Mouse (Mus musculus) adrenal gland, adult 10 weeks (tissue): ENCODE data around the gene Mllt6. TPM values are rescaled to one million over a fixed set of nuclear protein-coding genes. Genes with fewer than 3 reads are reported as not detected.

ENCODE experiments used
- polyA plus RNA-seq: library from polyadenylated mRNA; stranded (reverse); fragments of 350-450 nt; fragmentation: Illumina TruSeq; extraction: RNeasy Lipid Tissue Mini Kit (QIAGEN cat#74804); gene quantifications from one replicate; pipeline ENCODE4 v1.2.3, GENCODE M21; 2014; ENCODE audit warnings: low read depth, low replicate concordance

Mllt6 gene
- polyA plus RNA-seq, result 7.2 TPM

DNA sequence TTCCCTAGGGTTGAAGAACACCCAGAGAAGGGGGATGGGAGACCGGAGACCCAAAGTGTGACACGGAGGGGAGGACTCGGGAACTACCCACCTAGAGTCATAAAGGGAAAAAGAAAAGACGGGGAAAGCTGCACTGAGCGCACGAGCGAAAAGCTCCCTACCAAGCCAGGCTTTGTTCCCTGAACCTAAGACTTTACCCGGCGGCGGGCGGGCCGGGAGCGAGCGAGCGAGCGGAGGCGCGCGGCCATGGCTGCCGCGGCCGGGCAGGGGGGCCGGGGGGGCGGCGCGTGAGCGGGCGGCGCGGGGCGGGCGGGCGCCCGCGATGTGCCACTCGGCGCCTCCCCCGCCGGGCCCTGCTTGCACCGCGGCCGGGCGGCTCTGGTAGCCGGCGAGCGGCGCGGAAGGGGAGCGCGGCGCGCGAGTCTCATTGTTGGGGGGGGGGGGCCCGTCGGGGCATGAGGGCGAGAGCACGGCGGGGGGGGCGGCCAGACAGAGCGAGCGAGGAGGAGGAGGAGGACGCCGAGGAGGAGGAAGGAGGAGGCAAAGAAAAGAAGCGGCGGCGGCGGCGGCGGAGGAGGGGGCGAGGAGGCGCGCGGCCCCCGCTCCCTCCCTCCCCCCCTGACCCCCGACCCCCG lies at the start of gene Mllt6:
TSS of gene Mllt6 (plus strand) at position 522 of the 635 bp plus-strand sequence.

DNA sequence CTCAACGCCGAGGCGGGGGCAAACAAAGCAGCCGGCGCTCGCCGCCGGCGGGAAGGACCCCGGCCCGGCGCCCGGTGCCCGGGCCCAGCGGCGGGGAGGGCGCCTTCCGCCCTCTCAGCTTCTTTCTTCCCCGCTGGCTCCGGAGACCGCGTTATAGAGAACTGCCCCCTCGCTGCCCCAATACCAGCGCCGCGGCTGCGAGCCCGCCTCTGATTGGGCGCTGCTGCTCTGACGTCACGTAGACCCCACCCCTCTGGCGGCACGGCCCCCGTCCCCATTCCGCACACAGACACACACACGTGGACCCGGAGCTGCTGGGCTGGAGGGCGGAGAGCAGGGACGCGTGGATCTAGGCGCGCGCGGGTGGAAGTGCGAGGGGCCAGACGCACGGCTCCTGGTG lies 33.6 kb upstream of the Mllt6 start, which contains the start of gene Epop:
TSS of gene Epop (minus strand) at position 127 of the 400 bp plus-strand sequence.

DNA sequence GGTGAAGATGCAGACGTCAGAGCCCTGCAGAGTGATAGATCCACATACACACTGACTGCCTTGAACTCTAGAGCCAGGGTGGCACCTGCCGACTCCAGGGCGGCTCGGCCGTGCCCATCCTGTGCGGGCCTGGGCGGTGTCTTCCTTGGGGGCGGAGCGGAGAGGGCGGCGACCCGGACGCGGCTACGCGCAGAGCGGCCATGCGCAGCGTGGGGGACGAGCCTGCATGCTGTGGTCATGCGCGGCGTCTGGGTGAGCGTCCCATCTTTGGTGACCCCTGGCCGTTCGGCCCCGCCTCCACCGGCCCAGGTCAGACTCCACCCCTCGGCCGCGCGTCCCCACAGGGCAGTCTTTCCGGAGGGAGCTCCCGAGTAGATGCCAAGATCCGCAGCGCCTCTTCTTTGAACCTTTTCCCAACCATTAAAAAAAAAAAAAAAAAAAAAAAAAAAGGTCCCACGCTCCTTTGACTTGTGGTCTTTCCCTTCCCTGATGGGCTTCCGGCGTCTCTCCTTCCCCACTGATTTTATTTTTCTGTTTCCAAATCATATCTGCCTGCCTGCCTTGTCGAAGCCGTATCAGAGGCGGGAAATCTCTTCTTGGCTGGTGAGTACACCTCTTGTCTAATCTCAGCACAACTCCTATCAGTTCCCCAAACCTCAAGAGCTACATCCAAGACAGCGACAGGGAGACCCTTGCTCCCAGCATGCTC lies 22.6 kb downstream of the Mllt6 start, which contains the start of gene Cisd3:
TSS of gene Cisd3 (plus strand) at position 214 of the 709 bp plus-strand sequence.

DNA sequence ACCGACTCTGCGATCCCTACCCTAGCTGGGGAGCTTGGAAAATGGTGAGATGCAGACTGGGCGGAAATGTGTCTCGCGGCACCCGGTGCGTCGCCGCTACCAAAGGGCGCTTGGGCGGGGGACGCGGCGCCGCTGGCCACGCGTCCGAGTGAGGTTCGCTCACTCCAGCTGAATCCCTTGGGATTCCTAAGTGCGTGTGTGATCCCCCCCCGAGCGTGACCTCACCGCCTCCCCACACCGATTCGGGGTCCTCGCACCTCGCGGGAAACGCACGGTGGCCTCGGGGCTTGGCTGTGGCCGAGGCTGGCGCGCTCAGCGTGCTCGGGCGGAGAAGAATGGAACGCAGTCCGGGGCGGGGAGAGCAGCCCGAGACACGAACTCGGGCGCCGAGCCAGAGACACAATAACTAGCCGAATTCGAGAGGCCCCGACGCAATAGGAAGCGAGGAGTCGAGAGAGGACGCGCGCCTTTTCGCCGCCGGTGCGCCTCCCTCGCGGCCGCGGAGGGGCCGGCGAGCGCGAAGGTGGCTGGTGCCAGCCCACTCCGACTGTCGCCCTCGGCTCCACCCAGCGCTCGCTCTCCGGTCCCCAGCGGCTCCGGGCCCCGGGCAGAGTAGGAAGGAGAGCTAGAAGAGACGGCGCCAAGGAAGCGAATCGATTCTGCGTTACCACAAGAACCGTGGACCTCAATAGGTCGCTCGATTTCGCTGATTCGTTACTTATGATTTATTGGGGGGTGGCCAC lies 37.0 kb downstream of the Mllt6 start, which contains the start of gene Pcgf2:
TSS of gene Pcgf2 (minus strand) at position 495 of the 743 bp plus-strand sequence.

DNA sequence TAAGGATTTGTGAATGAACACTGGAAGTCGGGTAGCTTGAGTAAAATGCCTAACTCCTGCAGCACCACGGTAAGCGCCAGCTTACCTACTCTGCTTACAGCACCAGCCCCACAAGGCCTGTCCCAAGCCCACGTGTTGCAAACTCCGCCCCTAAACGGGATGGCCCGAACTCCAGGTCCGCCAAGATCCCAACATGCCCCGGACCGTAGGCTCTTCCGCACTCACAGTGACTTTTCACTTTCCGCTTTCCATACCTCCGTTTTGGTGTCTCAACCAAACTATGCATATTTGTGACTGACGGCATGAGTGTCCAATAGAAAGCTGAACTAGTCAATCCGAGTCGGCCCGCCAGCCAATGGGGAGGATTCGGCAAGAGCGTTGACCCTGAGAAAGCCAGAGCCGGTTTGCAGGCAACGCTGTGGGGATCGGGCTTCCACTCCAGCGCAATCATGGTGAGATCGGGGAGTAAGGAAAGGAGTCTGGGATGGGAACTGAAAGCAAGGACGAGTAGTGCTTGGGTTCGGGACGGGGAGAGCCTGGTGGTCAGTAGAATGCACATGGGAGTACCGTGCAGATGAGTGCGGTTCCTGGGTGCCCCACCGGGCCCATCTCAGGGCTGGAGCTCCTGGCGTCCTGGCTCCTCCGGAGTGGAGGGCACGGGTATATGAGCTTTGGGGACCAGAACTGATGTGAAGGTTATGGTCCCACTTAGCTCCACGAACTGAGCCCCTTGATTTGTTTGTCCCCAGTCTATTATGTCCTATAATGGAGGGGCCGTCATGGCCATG lies 40.0 kb downstream of the Mllt6 start, which contains the start of gene Psmb3:
TSS of gene Psmb3 (plus strand) at position 361 of the 788 bp plus-strand sequence.

Other genes with a start within 250 kb of the Mllt6 start
- 10.8 TPM for gene Arhgap23, start 247.9 kb upstream of the Mllt6 start, polyA plus RNA-seq
- not detected for gene 4933428G20Rik, start 163.1 kb upstream of the Mllt6 start, polyA plus RNA-seq
- gene Srcin1, start 87.2 kb upstream of the Mllt6 start, polyA plus RNA-seq, result 3.6 TPM
- 0.23 TPM for gene Epop, start 33.7 kb upstream of the Mllt6 start, polyA plus RNA-seq
- 11.4 TPM for gene Cisd3, start 22.4 kb downstream of the Mllt6 start, polyA plus RNA-seq
- gene Pcgf2, start 37.1 kb downstream of the Mllt6 start, polyA plus RNA-seq, result 3.8 TPM
- 12.1 TPM for gene Psmb3, start 40.0 kb downstream of the Mllt6 start, polyA plus RNA-seq
- gene Pip4k2b, start 81.3 kb downstream of the Mllt6 start, polyA plus RNA-seq, result 17.1 TPM
- gene Cwc25, start 103.1 kb downstream of the Mllt6 start, polyA plus RNA-seq, result 20.1 TPM
- not detected for gene 1700001P01Rik, start 112.5 kb downstream of the Mllt6 start, polyA plus RNA-seq
- gene Rpl23, start 119.0 kb downstream of the Mllt6 start, polyA plus RNA-seq, result 1,551 TPM
- gene Lasp1, start 135.6 kb downstream of the Mllt6 start, polyA plus RNA-seq, result 49.3 TPM
- gene B230217C12Rik, start 177.4 kb downstream of the Mllt6 start, polyA plus RNA-seq, result 9.6 TPM
- 4.6 TPM for gene Fbxo47, start 220.7 kb downstream of the Mllt6 start, polyA plus RNA-seq